Mouse (Mus musculus): ENCODE results near the gene Eml1. TPM values are rescaled to one million over a fixed set of nuclear protein-coding genes. Genes with fewer than 3 reads are reported as not detected.

Gene Eml1
- polyA plus RNA-seq, 1 experiment: 4.7 TPM

DNA sequence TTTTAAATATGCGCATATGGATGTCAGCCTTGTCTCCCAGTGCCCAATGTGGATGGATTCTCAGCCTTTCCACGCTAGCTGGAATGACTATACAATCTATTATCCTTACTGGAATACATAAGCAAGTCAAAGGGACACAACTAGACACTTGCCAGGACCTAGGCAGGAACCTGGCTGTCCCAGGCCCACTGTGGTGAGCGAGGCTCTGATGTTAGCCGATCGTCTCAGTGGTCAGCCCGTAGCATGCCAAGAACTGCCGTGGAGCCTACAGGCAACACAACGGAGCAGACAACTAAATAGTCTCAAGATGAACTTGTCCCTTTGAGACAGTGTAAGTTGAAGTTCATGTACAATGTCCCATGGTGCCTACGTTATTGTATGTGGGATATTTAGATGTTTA is 44.2 kb downstream of the Eml1 start:
- WGBS: 82% methylated on average over 9 of the region's 9 CpGs
- no peak for TF ChIP-seq CTCF (IDR thresholded peaks at IDR 0.05; ENCODE audit: control insufficient read depth, insufficient read depth, low read length)
- TF ChIP-seq POLR2A (IDR thresholded peaks at IDR 0.05; ENCODE audit: borderline replicate concordance, control insufficient read depth, low read depth, low read length): no peak

DNA sequence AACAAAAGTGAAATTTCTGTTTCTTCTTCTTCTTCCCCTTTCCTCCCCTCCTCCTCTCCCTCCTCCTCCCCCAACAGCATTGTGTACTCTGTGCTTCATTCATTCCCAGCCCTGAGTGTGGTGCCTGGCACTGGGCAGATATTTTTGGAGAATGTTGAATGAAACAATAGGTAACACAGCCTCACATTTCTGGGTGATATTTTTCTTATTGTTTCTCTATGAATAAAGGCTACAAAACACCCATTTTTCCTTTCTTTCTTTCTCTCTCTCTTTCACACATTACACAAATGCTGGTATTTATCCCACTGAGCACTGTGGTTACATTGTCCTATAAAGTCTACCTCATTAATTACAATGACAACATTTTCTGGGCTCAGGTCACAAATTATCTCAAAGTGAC is 48.8 kb downstream of the Eml1 start:
- no peak for TF ChIP-seq POLR2A (IDR thresholded peaks at IDR 0.05; ENCODE audit: borderline replicate concordance, control insufficient read depth, low read depth, low read length)
- no peak for TF ChIP-seq CTCF (IDR thresholded peaks at IDR 0.05; ENCODE audit: control insufficient read depth, insufficient read depth, low read length)
- no peaks in the 10 kb centered on the region for H3K4me1 ChIP-seq (ENCODE audit: control insufficient read depth, insufficient read depth, low read length)
- H3K4me3 ChIP-seq (replicated peaks; ENCODE audit: control insufficient read depth, low read depth, low read length): no peak overlapping the region
- H3K27ac ChIP-seq (ENCODE audit: control insufficient read depth, insufficient read depth, low read depth, low read length, poor library complexity): no peak overlapping the region

More for the DNA sequence above, 44.2 kb downstream of the Eml1 start:
- Histone ChIP-seq H3K4me1 (ENCODE audit: control insufficient read depth, insufficient read depth, low read length) (no peaks in the 10 kb centered on the region), H3K27ac (ENCODE audit: control insufficient read depth, insufficient read depth, low read depth, low read length, poor library complexity) (no peak overlapping the region), H3K4me3 (replicated peaks; ENCODE audit: control insufficient read depth, low read depth, low read length) (no peak overlapping the region)

DNA sequence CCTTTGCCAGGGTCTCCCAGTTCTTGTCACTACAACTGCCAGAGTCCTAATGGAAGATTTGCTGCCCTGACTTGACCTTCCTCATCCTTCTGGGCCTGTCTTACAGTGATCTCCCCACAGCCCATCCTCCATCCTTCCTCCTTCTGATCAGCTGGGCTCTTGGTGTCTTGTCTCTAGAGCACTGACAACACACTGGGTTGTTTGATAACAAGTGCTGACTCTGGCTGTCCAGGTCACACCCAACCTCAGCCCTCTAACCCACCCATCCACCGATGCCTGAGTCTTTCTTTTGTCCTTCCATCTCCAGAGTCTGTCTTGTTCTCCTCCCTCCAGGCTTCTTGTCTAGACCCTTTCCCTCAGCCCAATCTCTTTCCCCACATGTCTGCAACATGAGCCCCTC is 50.7 kb downstream of the Eml1 start:
- 69% methylated on average over 1 of the region's 1 CpGs for WGBS
- Histone ChIP-seq H3K4me1 (ENCODE audit: control insufficient read depth, insufficient read depth, low read length) (no peaks in the 10 kb centered on the region), H3K27ac (ENCODE audit: control insufficient read depth, insufficient read depth, low read depth, low read length, poor library complexity) (no peak overlapping the region), H3K4me3 (replicated peaks; ENCODE audit: control insufficient read depth, low read depth, low read length) (no peak overlapping the region)
- TF ChIP-seq CTCF (IDR thresholded peaks at IDR 0.05; ENCODE audit: control insufficient read depth, insufficient read depth, low read length) (no peak), POLR2A (IDR thresholded peaks at IDR 0.05; ENCODE audit: borderline replicate concordance, control insufficient read depth, low read depth, low read length) (no peak)

DNA sequence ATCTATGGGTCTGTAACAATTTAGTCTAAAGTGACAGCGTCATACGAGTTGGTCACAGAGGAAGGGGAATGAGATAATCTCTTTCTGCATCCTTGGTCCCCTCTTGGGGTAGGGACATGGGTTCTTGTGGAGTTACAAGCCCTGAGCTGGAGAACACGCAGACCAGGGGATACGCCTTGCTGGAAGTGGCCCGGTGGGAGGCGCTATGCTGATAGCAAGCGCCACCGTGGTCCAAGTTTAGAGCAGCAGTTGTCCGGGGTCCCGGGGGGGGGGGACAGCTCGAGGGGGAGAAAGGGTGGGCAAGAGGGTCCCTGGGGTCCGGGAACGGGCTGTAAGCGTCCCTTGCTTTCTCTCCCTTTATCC is 51.7 kb downstream of the Eml1 start:
- 5% methylated on average over 14 of the region's 14 CpGs for WGBS
- no peak overlapping the region for H3K4me3 ChIP-seq (replicated peaks; ENCODE audit: control insufficient read depth, low read depth, low read length)
- H3K27ac ChIP-seq (ENCODE audit: control insufficient read depth, insufficient read depth, low read depth, low read length, poor library complexity): no peak overlapping the region
- no peaks in the 10 kb centered on the region for H3K4me1 ChIP-seq (ENCODE audit: control insufficient read depth, insufficient read depth, low read length)
- TF ChIP-seq POLR2A (IDR thresholded peaks at IDR 0.05; ENCODE audit: borderline replicate concordance, control insufficient read depth, low read depth, low read length) (no peak), CTCF (IDR thresholded peaks at IDR 0.05; ENCODE audit: control insufficient read depth, insufficient read depth, low read length) (no peak)

DNA sequence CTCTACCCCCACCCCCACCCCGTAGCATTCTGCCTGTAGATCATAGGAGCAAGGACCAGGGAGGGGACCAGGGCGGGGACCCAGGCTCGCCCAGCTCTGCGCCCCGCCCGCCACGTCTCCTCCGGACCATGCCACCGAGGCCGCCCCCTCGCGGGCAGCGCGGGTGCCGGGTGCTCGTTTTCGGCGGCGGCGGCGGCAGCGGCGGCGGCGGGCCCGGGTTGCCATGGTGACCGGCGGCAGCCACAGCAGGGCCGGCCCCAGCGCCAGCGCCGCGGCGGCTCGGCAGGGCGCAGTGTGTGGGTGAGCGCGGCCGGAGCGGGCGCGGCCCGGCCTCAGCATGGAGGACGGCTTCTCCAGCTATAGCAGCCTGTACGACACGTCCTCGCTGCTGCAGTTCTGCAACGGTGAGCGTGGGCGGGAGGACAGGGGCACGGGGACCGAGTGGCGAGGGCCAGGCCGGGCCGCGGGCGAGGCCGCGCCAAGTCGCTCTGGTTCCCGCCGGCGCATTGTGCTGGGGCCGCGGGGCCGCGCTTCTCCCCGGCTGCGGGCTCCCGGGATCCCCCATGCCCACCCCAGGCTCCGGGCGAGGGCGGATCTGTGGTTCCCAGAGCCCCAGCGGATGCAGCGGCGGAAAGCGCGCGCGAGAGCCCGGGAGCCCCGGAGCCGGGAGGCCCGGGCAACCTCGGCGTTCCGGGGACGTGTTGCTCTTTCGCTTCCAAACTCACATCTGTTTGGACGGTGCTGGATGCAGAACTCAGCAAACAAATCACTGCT is 52.3 kb downstream of the Eml1 start:
- Histone ChIP-seq H3K27ac (ENCODE audit: control insufficient read depth, insufficient read depth, low read depth, low read length, poor library complexity) (peak overlapping the region; percentile 38; the same call in 1 of the 2 replicates), H3K4me3 (replicated peaks; ENCODE audit: control insufficient read depth, low read depth, low read length) (peak overlapping the region; percentile 44), H3K4me1 (ENCODE audit: control insufficient read depth, insufficient read depth, low read length) (no peaks in the 10 kb centered on the region)
- under 1% methylated on average over 90 of the region's 90 CpGs for WGBS
- TF ChIP-seq CTCF (IDR thresholded peaks at IDR 0.05; ENCODE audit: control insufficient read depth, insufficient read depth, low read length) (no peak), POLR2A (IDR thresholded peaks at IDR 0.05; ENCODE audit: borderline replicate concordance, control insufficient read depth, low read depth, low read length) (no peak)

DNA sequence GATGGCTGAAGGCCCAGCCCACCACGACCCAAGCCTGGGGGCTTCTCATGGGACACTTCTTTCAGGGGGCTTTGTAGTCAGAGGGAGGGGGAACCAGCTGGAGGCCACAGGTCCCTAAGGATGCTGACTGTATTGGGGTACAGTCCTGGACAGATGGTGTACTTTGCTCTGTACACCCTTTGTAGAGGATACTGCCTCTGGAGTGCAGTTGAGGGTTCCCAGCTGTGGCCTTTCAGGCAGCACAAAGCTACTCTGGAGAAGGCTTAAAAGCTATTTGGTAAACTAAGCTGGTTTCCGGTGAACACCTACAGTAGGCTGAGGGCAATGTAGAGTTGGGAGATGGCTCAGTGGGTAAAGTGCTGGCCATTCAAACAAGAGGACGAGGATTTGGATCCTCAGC is 60.2 kb downstream of the Eml1 start:
- Histone ChIP-seq H3K4me3 (replicated peaks; ENCODE audit: control insufficient read depth, low read depth, low read length) (no peak overlapping the region), H3K27ac (ENCODE audit: control insufficient read depth, insufficient read depth, low read depth, low read length, poor library complexity) (no peak overlapping the region), H3K4me1 (ENCODE audit: control insufficient read depth, insufficient read depth, low read length) (no peaks in the 10 kb centered on the region)
- TF ChIP-seq CTCF (IDR thresholded peaks at IDR 0.05; ENCODE audit: control insufficient read depth, insufficient read depth, low read length) (no peak), POLR2A (IDR thresholded peaks at IDR 0.05; ENCODE audit: borderline replicate concordance, control insufficient read depth, low read depth, low read length) (no peak)
- 69% methylated on average over 3 of the region's 3 CpGs for WGBS

DNA sequence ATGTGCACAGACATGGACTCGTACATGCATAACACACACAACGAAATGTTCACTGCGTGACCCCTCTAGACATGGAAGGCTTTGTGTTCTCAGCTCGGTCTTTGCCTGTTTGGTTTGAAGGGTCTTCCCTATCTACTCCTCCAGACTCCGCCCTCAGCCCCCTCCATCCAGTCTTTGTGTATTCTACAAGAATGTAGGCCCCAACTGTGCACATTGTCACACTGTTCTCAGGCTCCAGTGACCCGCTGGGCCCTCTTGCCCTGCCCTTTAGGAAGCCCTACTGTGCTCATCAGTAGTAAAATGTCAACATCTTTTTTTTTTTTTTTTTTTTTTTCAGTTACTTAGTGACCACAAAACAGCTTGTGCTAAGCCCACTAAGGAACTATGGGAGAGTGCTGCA is 61.0 kb downstream of the Eml1 start:
- TF ChIP-seq CTCF (IDR thresholded peaks at IDR 0.05; ENCODE audit: control insufficient read depth, insufficient read depth, low read length): no peak
- TF ChIP-seq POLR2A (IDR thresholded peaks at IDR 0.05; ENCODE audit: borderline replicate concordance, control insufficient read depth, low read depth, low read length): no peak
- H3K4me3 ChIP-seq (replicated peaks; ENCODE audit: control insufficient read depth, low read depth, low read length): no peak overlapping the region
- H3K27ac ChIP-seq (ENCODE audit: control insufficient read depth, insufficient read depth, low read depth, low read length, poor library complexity): no peak overlapping the region
- no peaks in the 10 kb centered on the region for H3K4me1 ChIP-seq (ENCODE audit: control insufficient read depth, insufficient read depth, low read length)
- 79% methylated on average over 6 of the region's 6 CpGs for WGBS

DNA sequence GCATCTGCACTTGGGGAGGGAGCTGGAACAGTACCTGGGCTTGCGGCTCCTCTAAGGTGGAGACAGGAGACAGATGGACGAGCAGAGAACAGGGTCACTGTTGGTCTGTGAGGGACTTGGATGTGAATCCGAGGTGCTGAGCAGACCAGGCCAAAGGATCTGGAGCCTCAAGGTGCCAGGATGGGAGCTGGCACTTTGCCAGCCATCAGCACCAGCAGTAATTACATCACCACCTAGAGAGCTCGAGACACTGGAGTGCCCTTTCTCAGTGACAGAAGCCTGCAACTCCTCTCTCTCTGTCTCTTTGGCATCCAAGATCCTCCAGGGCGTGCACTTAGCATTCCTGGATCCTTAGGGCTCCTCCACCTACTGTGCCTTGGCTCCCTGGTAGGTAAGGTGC is 61.8 kb downstream of the Eml1 start:
- TF ChIP-seq CTCF (IDR thresholded peaks at IDR 0.05; ENCODE audit: control insufficient read depth, insufficient read depth, low read length) (no peak), POLR2A (IDR thresholded peaks at IDR 0.05; ENCODE audit: borderline replicate concordance, control insufficient read depth, low read depth, low read length) (no peak)
- Histone ChIP-seq H3K27ac (ENCODE audit: control insufficient read depth, insufficient read depth, low read depth, low read length, poor library complexity) (no peak overlapping the region), H3K4me1 (ENCODE audit: control insufficient read depth, insufficient read depth, low read length) (no peaks in the 10 kb centered on the region), H3K4me3 (replicated peaks; ENCODE audit: control insufficient read depth, low read depth, low read length) (no peak overlapping the region)
- 67% methylated on average over 5 of the region's 5 CpGs for WGBS

DNA sequence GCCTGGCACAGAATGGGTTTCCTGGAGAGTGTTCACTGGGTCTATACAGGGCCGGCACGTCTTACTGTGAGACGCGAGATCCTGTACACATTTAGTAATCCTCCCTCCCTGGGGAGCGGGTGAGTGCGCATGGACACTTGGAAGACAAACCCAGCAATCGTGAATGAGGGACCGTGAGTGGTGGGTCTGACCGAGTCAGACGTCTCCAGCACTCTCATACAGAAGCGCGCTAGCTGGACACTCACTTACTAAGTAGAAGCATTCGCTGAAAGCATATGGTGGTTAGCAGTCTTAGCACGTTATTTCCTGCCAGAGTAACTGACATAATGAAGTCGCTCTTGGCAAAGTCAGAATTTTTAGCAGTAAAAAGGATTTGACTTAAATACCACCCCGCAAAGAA is 62.3 kb downstream of the Eml1 start:
- Histone ChIP-seq H3K4me1 (ENCODE audit: control insufficient read depth, insufficient read depth, low read length) (no peaks in the 10 kb centered on the region), H3K4me3 (replicated peaks; ENCODE audit: control insufficient read depth, low read depth, low read length) (no peak overlapping the region), H3K27ac (ENCODE audit: control insufficient read depth, insufficient read depth, low read depth, low read length, poor library complexity) (no peak overlapping the region)
- TF ChIP-seq CTCF (IDR thresholded peaks at IDR 0.05; ENCODE audit: control insufficient read depth, insufficient read depth, low read length) (no peak), POLR2A (IDR thresholded peaks at IDR 0.05; ENCODE audit: borderline replicate concordance, control insufficient read depth, low read depth, low read length) (no peak)
- WGBS: 81% methylated on average over 16 of the region's 16 CpGs

Measured in bone marrow, adult 2 months (tissue).